In genomic region chr5:122756680-122757079, GRCm38 (mm10) we compare ENCODE assay signal across 8 mouse cellular contexts. TPM values are rescaled to one million over a fixed set of nuclear protein-coding genes. Genes with fewer than 3 reads are reported as not detected.
DNase-seq lines count a peak whose midpoint lies in the region.

No protein-coding gene starts in this region.

- DNase-seq in heart, postnatal 10 days: peak; percentile 75 to 80
- no peak for DNase-seq in heart, postnatal 25 days (ENCODE audit: low spot score)
- DNase-seq in adipocyte (ENCODE audit: low spot score): peak; percentile 85
- peak; percentile 76 for DNase-seq in brain, adult 2 months (ENCODE audit: low read depth, low spot score)
- peak; percentile 57 for DNase-seq in gastrocnemius, postnatal 10 days
- no peak for DNase-seq in retina, embryonic 14.5 days (ENCODE audit: low spot score)
- no peak for DNase-seq in embryo, embryonic 10 days (ENCODE audit: low spot score)
- DNase-seq in frontal cortex, postnatal 25 days (ENCODE audit: low spot score in 2 of 2): no peak

- intact Hi-C loops in heart, postnatal 10 days (cut with DNase I): no loop called here
- intact Hi-C loops in heart, postnatal 25 days (cut with DNase I): no loop called here

RNA-seq across cellular contexts. Expression of gene Camkk2, which starts 22.5 kb away (rescaled TPM):
- 10 to 100 TPM; 15.6 to 16.5 TPM for total RNA-seq in heart, postnatal 10 days (2021)
- total RNA-seq in heart, postnatal 25 days (2021): 10 to 100 TPM; 11.0 to 11.4 TPM
- total RNA-seq in gastrocnemius, postnatal 10 days (2021): 10 to 100 TPM in 1 of 2 experiments, 1 to 10 TPM in 1; 9.7 to 15.6 TPM

RNA-seq across cellular contexts. Expression of gene P2rx4, which starts 49.3 kb away (rescaled TPM):
- 10 to 100 TPM; 17.3 to 17.6 TPM for total RNA-seq in heart, postnatal 10 days (2021)
- 10 to 100 TPM; 14.3 to 15.5 TPM for total RNA-seq in heart, postnatal 25 days (2021)
- 1 to 10 TPM; 6.2 to 9.6 TPM for total RNA-seq in gastrocnemius, postnatal 10 days (2021)

Comparison
In these comparisons a context has a peak if more than half of its experiments do, and no peak if none do; other contexts are left out.
1. DNase-seq: peak in heart, postnatal 10 days (2 of 2), adipocyte (single experiment), brain, adult 2 months (single experiment) and gastrocnemius, postnatal 10 days (single experiment); none in heart, postnatal 25 days (single experiment), retina, embryonic 14.5 days (single experiment), embryo, embryonic 10 days (single experiment) and frontal cortex, postnatal 25 days (0 of 2).